Mouse (Mus musculus): ENCODE data around the gene Igsf6. TPM values are rescaled to one million over a fixed set of nuclear protein-coding genes. Genes with fewer than 3 reads are reported as not detected.

Gene Igsf6
- 0.71 TPM for polyA plus RNA-seq (2017; shearing (Covaris generic))

DNA sequence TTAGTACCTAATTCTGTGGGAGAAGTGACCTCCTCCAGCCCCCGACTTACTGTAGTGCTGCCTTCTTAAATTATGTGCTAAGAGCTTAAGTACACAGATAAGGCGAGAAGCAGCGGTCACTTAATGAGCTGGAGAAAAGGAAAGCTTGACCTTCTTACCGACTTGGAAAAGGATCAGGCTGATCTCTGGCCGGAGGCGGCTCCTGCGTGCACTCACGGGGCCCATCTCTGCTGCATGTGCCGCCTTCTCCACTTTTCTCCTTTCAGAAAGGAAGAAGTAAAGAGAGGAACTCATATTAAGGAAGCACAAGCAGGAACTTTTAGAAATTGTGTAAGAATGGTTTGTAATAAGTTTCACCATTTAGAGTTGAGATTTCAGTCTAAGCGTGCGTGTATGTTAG, at the start of gene Igsf6:
Gene Igsf6 (minus strand): TSS at position 292 of the 400 bp plus-strand sequence.

DNA sequence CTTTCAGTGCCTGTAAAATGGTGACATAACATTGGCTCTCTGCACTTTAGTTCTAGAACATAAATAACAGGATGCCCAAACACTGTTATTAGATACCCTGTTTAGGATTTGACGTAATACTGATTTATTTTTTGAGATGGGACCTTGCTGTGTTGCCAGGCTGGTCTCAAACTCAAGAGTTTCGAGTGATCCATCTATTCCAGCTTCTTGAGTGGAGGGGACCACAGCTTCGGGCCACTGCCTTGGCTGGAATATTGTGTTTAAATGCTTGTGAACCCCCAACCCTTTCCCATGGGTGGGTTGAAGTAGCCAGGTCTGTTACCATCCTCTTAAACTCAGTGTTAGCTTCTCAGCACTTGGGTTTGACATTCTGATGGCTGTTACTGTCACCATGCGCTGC, 7.0 kb upstream of the Igsf6 start, which contains the start of gene Otoa:
Gene Otoa (plus strand): TSS at position 301 of the 400 bp plus-strand sequence.

DNA sequence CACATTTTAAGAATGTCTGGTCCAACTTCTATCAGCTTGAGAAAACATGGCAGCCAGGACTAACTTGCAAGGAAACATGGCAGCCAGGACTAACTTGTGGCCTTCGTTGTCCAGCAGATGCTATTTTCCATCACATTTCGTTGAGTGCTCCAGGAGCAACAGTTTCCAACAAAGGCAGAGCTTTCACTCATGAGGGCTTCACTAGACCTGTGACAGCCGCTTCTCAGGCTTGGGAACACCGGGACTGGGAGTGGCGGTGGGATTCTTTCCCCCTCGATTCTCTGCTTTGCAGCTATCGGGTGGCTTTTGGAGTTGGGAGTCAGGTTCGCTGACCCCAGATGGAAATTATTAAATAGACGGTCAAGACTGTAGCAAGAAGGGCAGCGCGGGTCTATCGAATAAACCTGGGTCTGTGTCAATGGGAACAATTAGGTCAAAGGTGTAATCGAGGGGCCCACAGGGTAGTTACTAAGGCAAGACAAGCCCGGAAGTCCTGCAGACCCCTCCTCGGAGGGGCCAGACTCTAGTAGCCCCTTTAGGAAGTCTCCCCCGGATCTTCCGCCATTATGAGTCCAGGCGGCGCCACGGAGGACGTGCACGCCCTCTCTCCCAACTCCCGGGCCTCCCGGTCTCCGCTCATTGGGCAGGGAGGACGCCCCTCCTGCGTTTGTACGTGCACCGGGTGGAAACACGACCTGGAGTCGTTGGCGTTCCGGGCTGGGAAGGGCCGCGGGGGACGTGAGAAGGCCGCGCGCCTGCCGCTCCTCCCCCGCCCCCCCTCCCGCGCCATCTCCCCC, 40.3 kb downstream of the Igsf6 start, which contains the start of gene Mettl9:
Gene Mettl9 (plus strand): TSS at position 590 of the 797 bp plus-strand sequence.

Other genes with a start within 250 kb of the Igsf6 start
- 7.7 TPM for gene Eef2k, start 231.7 kb downstream of the Igsf6 start, polyA plus RNA-seq (2017; shearing (Covaris generic))
- gene Polr3e, start 156.8 kb downstream of the Igsf6 start, polyA plus RNA-seq (2017; shearing (Covaris generic)) = 29.9 TPM
- 0.72 TPM for gene Cdr2, start 92.3 kb downstream of the Igsf6 start, polyA plus RNA-seq (2017; shearing (Covaris generic))
- gene Mfsd13b, start 92.1 kb downstream of the Igsf6 start, polyA plus RNA-seq (2017; shearing (Covaris generic)) = 0.91 TPM
- 7.1 TPM for gene Mettl9, start 40.1 kb downstream of the Igsf6 start, polyA plus RNA-seq (2017; shearing (Covaris generic))
- gene Otoa, start 7.1 kb upstream of the Igsf6 start, polyA plus RNA-seq (2017; shearing (Covaris generic)) = not detected

Measured in CD4-positive, CD25-positive, alpha-beta regulatory T cell, adult 9 weeks (primary cell).